Mouse (Mus musculus) splenic B cell, adult 2 months (primary cell): ENCODE data around the gene Krt1.

Experiments
- DNase-seq: peaks from one replicate; pipeline ENCODE4 v3.0.0-alpha.2; 2011; ENCODE audit warnings: low read depth, low spot score
- H3K27me3 ChIP-seq: 2 replicates; pipeline ENCODE4 v1.6.1; 2012; ENCODE audit warnings: mild to moderate bottlenecking, low read length, moderate library complexity, mixed read lengths; ENCODE audit not compliant: control insufficient read depth, poor library complexity, insufficient read depth, severe bottlenecking
- H3K36me3 ChIP-seq: 2 replicates; pipeline ENCODE4 v1.6.1; 2012; ENCODE audit warnings: mild to moderate bottlenecking, low read length, moderate library complexity, mixed read lengths; ENCODE audit not compliant: control insufficient read depth, poor library complexity, insufficient read depth, severe bottlenecking

Krt1 gene

GRCm38 (mm10) chr15:101852571-101852970 lies 2.0 kb upstream of the Krt1 start:
- DNase-seq: no peak
- Histone ChIP-seq H3K27me3 (no peaks in the 10 kb centered on the region), H3K36me3 (no peaks in the 10 kb centered on the region)

GRCm38 (mm10) chr15:101845971-101846403 lies 4.6 kb downstream of the Krt1 start:
- no peak for DNase-seq
- Histone ChIP-seq H3K27me3 (no peaks in the 10 kb centered on the region), H3K36me3 (no peaks in the 10 kb centered on the region)

GRCm38 (mm10) chr15:101843192-101843591 lies 7.4 kb downstream of the Krt1 start:
- DNase-seq: no peak
- no peaks in the 10 kb centered on the region for H3K27me3 ChIP-seq

GRCm38 (mm10) chr15:101834784-101835328 lies 15.7 kb downstream of the Krt1 start:
- Histone ChIP-seq H3K36me3 (no peaks in the 10 kb centered on the region), H3K27me3 (no peaks in the 10 kb centered on the region)
- DNase-seq: no peak

More at GRCm38 (mm10) chr15:101843192-101843591, 7.4 kb downstream of the Krt1 start:
- no peaks in the 10 kb centered on the region for H3K36me3 ChIP-seq

GRCm38 (mm10) chr15:101833131-101833530 lies 17.5 kb downstream of the Krt1 start:
- H3K36me3 ChIP-seq: no peaks in the 10 kb centered on the region
- no peaks in the 10 kb centered on the region for H3K27me3 ChIP-seq
- DNase-seq: no peak

GRCm38 (mm10) chr15:101829441-101829840 lies 21.2 kb downstream of the Krt1 start:
- DNase-seq: no peak
- H3K27me3 ChIP-seq: no peaks in the 10 kb centered on the region
- H3K36me3 ChIP-seq: no peaks in the 10 kb centered on the region

DNA sequence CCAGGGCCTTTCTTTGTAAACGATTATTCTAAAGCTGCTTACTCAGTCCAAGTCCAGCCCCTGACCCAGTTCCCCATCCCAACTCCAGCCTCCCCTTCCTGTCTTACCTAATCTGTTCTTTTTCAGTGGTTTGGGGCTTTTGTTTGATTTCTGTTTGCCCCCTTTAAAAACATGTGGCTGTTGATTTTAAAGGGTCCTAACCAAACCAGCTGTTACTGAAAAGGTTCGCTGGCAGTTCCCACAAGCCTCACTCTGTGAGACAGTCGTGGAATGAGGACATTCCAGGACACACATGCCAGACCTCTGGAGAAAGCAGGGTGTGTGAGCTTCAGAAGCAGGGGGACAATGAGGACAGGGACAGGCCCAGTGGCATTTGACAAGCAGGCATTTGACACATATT lies 28.8 kb downstream of the Krt1 start:
- H3K36me3 ChIP-seq: no peaks in the 10 kb centered on the region
- DNase-seq: no peak
- no peaks in the 10 kb centered on the region for H3K27me3 ChIP-seq

GRCm38 (mm10) chr15:101817875-101818274 lies 32.7 kb downstream of the Krt1 start, which contains the start of gene Krt2:
Krt2 (minus strand) TSS chr15:101818169.
- no peaks in the 10 kb centered on the region for H3K27me3 ChIP-seq
- DNase-seq: no peak
- H3K36me3 ChIP-seq: no peaks in the 10 kb centered on the region

- Histone ChIP-seq H3K27me3 (no peaks in the 10 kb centered on the region), H3K36me3 (no peaks in the 10 kb centered on the region)
- DNase-seq: no peak
Observed at GRCm38 (mm10) chr15:101803052-101803822, 47.4 kb downstream of the Krt1 start.

GRCm38 (mm10) chr15:101802296-101802835 lies 48.2 kb downstream of the Krt1 start, which contains the start of gene Krt73:
Krt73 (minus strand) TSS chr15:101802346.
- no peaks in the 10 kb centered on the region for H3K36me3 ChIP-seq
- no peak for DNase-seq
- H3K27me3 ChIP-seq: no peaks in the 10 kb centered on the region
